Mouse (Mus musculus): ENCODE data around the gene Mepce. TPM values are rescaled to one million over a fixed set of nuclear protein-coding genes. Genes with fewer than 3 reads are reported as not detected.
A peak's percentile ranks its signal among the peaks of the same experiment; 100 is the strongest.
"Not testable (repeated sequence)": the region's sequence is repeated elsewhere in the genome, so short reads cannot be mapped to it uniquely, and the experiment has no call there.

Gene Mepce
- total RNA-seq, 2 experiments from 2014 or later = 58.4 to 67.5 TPM

DNA sequence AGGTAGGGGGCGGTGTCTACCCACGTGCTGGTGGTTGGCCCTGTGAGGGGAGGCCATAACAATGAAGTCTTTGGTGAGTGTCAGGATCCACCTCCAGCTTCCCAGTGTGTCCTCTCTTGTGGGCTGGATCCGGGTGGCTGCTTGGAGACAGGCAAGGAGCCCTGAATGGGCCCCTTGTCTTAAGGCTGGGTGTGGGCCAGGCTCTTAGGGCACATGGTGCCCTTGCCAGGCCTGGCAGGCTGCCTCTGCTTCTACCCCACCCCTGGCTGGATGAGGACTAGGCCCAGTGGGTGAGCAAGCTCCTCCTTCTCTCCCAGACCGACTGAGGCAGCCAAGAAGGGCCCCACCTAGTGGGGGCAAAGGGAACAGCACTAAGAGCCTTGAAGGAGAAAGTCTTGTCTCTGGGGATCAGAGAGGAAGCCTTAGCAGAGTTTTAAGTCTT is 27.5 kb downstream of the Mepce start:
- peak in 1 of 2 experiments; percentile 67 for DNase-seq (ENCODE audit: low spot score in 2 of 2)

DNA sequence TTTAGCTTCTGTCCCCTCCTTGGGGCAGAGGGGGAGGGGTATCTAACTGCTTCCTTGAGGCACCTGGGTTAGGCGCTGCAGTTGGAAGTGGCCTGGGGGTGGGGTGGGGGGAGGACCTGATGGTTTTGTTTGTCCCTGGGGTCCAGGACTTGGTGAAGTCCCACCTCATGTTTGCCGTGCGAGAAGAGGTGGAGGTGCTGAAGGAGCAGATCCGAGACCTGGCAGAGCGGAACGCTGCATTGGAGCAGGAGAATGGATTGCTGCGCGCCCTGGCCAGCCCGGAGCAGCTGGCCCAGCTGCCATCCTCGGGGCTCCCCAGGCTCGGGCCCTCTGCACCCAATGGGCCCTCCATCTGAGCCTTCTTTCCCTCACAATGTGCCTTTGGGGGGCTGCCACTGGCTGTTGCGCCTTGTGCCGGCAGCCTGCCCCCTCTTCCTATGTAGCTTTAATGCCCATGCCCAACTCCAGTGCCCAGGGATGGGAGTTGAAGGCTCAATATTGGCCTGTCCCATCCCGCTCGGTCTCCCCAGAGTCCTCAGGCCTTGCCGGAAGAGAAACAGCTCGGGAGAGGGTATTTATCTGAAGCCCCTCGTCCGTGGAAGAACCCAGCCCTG is 28.4 kb downstream of the Mepce start:
- no peak for DNase-seq (ENCODE audit: low spot score in 2 of 2)

DNA sequence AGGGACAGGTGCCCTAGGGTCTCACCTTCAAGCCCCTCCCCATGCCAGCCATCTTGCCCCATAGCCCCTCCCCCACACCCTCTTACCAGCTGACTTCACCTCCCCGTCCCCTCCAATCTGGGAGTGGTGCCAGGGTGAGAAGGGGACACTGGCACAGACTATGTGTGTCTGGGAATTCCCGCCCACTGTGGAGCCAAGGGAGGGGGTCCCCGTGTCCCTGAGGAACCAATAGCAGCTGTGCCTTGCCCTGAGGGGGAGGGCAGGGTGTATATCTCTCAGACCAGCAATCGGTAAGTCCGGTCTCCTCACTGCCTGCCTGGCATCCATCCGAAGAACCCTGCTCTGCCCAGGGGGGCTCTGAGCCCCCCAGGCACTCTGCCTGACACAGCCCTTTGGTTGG is 29.6 kb downstream of the Mepce start:
- no peak for DNase-seq (ENCODE audit: low spot score in 2 of 2)

DNA sequence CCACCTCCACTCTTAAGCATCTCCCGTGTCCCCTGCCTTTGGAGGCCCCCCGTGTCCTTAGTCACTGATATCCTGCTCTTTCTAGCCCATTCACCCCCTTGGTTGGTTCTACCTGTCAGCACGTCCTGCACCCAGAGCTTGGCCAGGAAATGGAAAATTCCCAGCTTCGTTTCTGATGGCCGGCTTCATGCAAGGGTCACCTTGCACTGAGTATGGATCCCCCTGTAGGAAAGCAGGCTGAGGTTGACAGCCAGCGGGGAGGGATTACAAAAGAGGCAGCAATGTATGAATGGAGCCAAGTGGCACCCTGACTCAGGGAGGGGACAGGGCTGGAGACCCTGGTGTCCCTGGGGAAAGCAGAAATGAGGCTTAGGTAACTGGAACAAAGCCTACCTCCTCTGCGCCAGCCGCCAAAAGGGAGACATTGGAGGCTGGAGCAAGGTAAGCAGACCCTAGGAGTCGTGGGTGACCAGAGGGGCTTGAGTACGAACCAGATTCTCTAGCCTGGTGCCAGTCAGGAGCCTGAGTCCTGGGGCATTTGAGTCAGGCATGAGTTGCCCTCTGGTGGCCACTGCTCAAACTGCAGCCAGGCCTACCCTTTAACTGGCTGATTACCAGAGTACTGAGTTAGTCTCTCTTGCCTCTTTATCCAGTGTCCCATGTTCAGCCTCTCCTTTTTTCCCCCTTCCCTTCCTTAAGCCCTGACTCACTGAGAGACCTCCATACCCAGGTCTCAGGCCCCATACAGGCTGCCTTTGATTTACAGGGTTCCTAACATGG is 30.4 kb downstream of the Mepce start:
- peak; percentile 65 to 77 for DNase-seq (ENCODE audit: low spot score in 2 of 2)

DNA sequence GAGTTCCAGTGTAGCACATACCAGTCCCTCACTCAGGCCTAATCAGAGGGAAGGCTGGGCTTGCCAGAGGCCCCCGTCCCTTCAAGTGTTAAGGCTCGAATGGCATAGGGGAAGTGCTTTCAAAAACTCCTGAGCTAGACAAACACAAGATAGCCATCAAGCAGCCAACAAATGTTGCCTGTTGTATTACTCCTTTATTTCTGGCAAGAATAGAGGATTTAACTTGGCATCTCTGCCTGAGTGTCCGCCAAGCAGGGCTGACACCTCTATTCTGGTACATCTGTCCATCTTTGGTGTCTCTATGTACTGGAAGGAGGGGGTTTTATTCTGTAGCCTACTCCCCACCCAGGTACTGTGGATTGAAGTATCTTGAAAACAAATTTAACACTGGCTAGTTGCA is 31.3 kb downstream of the Mepce start:
- DNase-seq (ENCODE audit: low spot score in 2 of 2) = no peak

DNA sequence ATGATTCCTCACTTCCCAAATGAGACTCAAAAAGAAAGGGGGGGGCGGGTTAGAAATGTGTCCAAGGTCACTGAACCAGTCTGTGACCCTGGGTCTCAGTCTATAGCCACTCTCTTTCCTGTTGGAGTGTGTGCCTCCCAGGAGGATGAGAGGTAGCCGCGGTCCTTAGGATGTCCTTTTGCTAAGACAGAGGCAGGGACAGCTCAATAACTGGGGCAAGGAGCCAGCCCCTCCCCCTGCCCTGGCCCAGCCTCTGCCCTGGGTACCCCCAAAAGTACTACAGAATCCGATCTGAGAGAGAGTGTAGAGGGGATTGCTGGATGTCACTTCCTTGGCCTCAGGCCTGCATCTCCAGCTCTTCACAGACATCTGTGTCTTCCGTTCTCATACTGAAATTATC is 32.0 kb downstream of the Mepce start:
- DNase-seq (ENCODE audit: low spot score in 2 of 2) = no peak

DNA sequence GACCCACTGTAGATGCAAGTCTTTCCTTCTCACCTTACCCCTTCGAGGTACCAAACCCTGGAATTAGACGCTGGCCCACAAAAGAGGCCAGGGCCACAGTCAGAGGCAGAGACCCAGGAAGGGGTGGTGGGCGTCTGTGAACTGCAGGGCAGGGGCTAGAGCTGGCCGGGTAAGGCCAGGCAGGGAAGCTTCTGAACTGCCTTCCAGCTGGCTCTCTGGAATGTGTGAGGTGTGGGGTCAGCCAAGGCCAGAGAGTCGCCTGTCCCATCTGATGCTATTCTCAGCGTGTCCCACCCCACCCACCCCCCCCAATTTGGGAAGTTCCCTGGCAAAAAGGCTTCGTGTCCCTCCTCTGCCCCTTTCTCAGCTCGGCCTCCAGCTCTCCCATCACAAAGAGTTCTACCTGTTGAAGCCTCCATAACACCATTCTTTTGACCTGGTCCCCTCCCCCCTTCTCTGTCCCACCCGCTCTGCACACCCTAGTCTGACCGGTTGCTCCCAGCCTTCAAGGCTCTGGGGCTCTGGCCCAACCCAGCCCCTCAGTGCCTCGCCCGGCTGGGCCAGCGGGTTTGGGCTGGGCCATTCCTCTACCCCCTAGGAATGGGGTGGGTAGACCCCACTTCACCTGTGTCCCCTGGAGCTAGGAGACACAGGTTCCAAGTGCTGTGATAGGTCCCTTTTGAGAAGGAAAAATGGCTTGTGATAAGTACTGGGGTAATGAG is 34.2 kb downstream of the Mepce start:
- no peak for DNase-seq (ENCODE audit: low spot score in 2 of 2)

DNA sequence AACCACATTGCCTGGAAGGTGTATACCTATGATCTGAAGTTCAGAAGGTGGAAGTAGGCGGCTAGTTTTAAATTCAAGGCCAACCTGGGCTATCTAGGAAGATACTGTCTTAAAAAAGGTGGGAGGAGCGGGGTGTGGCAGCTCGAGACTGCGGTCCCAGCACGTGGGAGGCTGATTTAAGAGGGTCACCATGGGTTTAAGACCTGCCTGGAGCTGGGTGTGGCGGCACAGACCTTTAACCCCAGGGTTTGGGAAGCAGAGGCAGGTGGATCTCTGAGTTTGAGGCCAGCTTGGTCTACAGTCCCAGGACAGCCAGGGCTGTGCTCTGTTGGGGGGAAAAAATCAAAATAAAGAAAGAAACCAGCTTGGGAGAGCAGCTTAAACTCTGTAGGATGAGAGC is 35.5 kb downstream of the Mepce start:
- no peak for DNase-seq (ENCODE audit: low spot score in 2 of 2)

DNA sequence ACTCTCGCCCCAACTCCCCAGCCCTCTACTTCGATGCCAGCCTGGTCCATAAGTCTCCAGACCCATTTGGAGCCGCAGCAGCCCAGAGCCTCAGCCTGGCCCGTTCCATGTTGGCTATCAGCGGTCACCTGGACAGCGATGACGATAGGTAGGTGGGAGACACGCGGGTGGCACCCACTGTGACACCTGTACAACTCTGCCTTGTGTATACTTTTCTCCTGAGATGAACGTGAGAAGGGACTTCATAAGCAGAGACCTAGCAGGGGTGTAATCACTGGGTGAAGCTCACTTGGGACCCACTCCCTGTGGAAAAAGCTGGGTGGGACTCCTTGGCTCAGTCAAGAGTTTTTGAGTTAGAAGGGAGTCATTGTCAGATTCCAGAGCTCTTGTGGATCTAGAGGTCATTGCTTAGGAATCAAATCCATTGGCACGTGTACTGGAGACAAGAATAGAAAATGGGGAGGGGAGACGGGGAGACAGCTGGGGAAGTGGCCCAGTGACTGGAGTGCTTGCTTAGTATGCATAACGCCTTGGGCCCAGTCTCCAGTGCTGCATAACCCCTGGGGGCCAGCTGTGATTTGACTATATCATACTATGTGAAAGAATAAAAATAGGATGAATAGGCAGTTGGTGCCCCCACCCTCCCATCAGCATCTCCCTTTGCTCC is 36.1 kb downstream of the Mepce start:
- DNase-seq (ENCODE audit: low spot score in 2 of 2) = no peak

DNA sequence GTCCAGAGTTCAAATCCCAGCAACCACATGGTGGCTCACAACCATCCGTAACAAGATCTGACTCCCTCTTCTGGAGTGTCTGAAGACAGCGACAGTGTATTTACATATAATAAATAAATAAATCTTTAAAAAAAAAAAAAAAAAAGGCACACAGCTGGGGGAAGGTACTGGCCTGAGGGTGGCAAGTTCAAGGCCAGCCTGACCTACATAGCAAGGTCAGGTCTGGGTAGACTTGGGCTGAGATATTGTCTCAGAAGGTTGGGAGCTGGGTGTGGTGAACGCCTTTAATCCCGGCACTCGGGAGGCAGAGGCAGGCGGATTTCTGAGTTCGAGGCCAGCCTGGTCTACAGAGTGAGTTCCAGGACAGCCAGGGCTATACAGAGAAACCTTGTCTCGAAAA is 37.2 kb downstream of the Mepce start:
- DNase-seq (ENCODE audit: low spot score in 2 of 2) = not testable (repeated sequence)

DNA sequence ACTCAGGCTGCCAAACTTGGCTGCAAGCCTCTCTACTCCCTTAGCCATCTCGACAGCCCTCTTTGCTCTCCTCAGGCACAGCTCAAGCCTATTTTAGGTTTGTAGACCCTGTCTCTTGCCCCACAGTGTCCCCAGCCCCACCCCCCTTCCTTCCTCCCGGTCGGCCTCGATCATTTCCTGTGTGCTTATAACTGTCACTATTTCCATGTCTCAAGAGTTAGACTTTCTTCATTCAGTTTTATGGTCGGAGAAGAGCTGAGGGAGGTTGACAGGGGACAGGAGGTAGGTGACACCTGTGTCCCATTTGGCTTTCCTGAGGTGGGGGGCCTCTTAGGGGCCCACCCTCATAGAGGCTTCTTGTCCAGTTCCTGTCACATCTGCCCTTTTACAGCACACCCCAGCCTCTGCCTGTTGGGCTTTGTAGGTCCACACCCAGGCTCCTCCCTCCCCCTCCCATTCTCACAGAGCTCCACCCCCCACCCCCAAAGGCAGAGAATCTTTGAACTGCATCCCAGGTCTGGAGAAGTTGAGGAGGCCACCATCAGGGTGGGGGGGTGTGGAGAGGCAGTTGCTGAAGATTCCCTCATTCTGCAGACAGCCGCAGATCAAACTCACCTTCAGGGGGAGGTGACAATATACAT is 38.1 kb downstream of the Mepce start:
- DNase-seq (ENCODE audit: low spot score in 2 of 2) = no peak

DNA sequence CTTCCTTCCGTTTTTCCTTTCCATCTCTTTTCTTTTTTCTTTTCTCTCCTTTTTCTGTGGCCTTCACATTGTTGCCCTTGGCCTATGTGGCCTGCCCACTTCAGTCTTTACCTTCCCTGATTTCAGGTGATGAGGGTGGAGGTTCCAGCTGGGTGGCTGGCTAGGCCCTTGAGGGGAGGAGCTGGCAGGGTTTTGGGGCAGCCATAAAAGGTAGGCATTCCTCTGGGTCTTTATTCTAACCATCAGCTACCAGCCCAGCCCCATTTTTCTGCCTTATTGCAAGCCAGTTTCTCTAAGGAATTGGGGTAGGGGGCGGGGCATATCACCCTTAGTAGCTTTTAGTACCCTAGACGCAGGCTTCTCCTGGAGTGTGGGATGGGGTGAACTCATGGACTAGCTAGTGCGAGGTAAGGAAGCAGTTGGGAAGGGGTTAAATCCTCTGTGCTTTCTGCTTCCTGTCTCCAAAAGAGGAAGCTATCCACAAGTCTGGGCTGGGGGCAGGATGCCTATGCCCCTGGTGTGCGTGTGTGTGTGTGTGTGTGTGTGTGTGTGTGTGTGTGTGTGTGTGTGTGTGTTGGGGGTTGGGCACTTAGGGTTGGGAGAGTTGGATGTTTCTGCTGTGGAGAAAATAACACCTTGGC is 39.2 kb downstream of the Mepce start:
- no peak for DNase-seq (ENCODE audit: low spot score in 2 of 2)

DNA sequence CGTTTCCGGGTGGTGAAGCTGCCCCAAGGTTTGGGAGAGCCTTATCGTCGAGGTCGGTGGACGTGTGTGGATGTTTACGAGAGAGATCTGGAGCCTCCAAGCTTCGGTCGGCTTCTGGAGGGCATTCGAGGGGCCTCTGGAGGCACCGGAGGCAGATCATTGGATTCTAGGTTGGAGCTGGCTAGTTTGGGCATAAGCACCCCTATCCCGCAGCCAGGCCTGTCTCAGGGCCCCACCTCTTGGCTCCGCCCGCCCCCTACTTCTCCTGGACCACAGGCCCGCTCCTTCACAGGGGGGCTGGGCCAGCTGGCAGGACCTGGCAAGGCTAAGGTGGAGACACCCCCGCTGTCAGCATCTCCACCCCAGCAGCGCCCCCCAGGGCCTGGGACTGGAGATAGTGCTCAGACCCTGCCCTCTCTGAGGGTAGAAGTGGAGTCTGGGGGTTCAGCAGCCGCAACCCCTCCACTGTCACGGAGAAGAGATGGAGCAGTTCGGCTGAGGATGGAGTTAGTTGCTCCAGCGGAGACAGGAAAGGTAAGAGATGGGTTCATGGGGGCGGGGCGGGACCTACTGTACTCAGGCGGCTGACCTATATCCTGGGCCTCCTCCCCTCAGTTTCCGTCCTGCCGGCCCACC is 40.0 kb downstream of the Mepce start:
- no peak for DNase-seq (ENCODE audit: low spot score in 2 of 2)

DNA sequence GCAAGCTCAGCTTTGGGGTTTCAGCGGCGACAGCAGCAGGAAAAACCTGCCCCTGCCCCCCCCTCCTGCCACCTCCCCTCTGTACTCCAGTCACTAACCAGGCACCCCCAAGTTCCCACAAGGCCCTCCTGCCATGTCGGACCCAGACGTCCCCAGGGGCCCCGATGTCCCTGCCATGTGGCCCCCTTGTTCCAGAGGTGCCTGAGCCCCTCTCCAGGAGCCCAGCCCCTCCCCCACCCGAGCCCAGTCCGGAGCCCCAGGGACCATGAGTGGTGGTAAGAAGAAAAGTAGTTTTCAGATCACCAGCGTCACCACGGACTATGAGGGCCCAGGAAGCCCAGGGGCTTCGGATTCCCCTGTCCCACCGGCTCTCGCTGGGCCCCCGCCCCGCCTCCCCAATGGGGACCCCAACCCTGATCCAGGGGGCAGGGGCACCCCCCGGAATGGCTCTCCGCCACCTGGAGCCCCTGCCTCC is 40.6 kb downstream of the Mepce start:
- no peak for DNase-seq (ENCODE audit: low spot score in 2 of 2)

DNA sequence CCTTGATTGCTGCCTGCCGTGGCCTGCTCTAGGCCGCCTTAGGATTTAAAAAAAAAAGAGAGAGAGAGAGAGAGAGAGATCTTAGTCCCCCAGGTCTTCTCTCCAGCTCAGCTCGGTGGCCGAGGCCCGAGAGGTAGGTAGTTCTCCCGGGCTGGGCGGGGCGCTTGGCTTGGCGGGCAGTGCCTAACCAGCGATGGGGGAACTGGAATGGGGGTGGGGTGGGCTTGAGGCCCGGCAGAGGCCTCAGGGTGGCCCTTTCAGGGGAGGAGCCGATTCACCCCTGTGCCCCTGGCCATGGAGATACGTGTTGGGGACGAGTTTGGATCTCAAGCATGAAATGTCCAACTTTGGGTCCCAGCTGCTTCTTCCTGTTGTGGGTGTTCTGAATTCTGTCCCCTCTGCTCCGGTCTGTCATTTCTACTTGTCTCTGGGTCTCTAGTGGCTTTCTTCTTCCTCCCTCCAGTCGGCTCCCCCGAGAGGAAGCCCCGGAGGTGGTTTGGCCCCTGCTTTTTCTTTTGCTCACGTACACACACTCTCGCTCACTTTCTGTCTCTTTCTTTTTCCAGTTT is 41.1 kb downstream of the Mepce start:
- peak in 1 of 2 experiments; percentile 56 for DNase-seq (ENCODE audit: low spot score in 2 of 2)

DNA sequence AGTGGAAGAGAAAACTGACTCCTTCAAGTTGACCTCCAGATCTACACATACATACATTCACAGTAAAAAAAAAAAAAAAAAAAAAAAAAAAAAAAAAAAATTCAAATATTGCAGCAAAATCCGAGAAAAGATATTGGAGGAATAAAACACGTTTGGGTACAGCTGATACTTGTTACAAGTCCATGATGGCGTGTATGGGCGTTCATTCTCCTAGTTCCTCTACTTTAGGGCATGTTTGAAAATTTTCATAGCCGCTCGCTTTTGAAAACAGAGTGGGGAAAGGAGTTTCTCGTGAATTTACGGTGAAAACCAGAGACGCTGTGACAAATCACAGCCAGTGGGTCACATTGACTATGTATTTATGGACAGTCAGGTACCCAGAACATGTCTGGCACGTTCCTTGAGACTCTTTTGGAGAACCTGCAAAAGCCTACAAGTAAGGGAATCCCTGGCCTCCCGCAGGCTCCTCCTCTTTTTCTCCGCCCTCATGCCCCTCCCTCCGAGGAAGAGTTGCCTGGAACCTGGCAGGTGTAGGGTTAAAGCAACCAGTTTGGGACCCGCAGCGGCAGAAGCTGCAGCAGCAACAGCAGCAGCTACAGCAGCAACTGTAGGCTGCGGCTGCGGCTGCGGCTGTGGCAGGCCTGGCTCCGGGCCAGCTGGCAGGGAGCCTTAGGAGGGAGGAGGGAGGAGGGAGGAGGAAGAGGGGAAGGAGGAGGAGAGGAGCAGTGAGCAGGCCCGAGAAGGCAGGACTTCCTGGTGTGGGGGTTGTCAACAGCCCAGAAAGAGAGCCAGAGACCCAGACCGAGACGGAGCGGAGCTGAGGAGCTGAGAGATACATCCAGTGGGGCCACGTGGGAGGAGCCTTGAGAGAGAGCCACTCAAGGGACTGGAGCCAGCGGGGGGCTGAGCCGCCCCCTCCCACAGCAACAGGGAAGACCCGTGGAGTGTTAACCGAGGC is 42.0 kb downstream of the Mepce start, which contains the start of gene Tsc22d4:
Gene Tsc22d4 (plus strand): TSS at position 517 of the 958 bp plus-strand sequence.
- DNase-seq (ENCODE audit: low spot score in 2 of 2) = peak; percentile 87 to 89

DNA sequence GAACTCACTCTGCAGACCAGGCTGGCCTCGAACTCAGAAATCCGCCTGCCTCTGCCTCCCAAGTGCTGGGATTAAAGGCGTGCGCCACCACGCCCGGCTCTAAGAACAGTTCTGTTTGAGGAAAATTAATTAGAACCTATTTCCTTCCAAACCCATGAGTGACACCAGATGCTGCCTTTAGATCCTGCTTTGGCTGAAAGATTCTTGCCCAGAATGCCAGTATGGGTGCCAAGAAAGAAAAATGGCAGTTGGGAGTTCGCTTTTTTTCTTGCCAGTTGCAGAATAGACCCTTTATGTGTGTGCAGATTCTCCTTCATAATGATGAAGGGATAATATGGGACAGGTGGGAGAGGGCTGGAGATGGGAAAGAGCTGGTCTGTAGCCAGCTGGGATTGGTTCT is 43.3 kb downstream of the Mepce start:
- DNase-seq (ENCODE audit: low spot score in 2 of 2) = no peak

DNA sequence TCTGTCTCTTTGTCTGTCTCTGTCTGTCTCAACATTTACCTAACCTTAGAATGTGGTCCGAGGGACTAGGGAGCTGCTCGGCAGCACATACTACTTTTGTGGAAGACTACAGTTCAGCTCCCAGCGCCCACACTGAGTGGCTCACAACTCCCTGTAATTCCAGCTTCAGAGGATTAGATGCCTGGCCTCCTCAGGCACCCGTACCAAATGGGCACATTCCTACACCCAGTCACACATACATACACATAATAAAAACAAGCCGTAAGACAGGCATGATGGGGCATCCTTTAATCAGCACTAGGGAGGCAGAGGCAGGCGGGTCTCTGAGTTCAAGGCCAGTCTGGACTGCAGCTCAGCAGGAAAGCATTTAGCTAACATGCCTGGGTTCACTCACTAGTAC is 44.6 kb downstream of the Mepce start:
- DNase-seq (ENCODE audit: low spot score in 2 of 2) = no peak
